Mouse (Mus musculus) heart, adult 2 months (tissue): Measurements from ENCODE around the gene Top2a.

Source experiments
- CTCF ChIP-seq: fragments of 200-600 bp; IDR thresholded peaks from 2 replicates; pipeline ENCODE4 v1.8.1; 2022; ENCODE audit warnings: antibody characterized with exemption, mild to moderate bottlenecking, moderate library complexity
- EP300 ChIP-seq: fragments of 200-500 bp; IDR thresholded peaks from 2 replicates; pipeline ENCODE4 v1.6.1; 2011; ENCODE audit warnings: low read depth, low read length, control low read depth; ENCODE audit not compliant: insufficient read depth

DNA sequence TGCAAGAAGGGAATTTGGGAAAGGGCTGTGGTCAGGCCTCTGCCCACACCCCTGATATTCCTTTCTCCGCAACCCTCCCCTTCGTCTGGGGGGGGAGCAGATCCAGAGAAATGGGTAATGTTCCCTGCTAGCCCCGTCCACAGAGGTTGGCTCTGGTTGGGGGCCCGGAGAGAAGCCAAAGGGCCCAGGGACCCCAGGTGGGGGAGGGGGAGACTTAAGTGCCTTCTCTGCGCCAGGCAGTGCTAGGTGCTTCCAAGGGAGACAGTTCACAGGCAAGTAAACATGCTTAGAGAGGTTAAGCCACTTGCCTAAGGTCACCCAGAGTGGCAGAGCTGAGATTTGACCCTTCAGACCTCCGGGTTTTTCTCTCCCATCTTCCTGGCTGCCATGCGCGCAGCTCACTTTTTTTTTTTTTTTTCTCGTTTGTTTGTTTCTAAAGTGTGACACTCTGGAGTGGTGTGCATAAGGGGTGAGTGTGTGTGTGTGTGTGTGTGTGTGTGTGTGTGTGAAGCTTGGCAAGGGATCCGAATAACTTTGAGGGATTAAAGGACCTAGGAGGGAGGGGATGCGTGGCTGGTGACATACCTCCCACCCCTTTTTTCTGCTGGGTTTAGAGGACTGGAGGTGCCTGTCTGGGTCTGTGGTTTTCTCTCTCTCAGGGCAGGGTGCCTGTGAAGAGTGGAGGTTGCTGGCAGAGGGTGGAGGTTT is 78.9 kb downstream of the Top2a start:
- no peak for TF ChIP-seq EP300
- TF ChIP-seq CTCF: no peak
